Mouse (Mus musculus): Measurements from ENCODE around the gene Bend6.

The Bend6 gene

GRCm38 (mm10) chr1:33813868-33814794 lies 93.5 kb downstream of the Bend6 start, which contains the start of gene Zfp451:
TSS of gene Zfp451 (minus strand) at chr1:33814595.
- DNase-seq (ENCODE audit: extremely low read depth, low read depth, low spot score), result no peak

GRCm38 (mm10) chr1:33813495-33813867 lies 94.1 kb downstream of the Bend6 start:
- no peak for DNase-seq (ENCODE audit: extremely low read depth, low read depth, low spot score)

GRCm38 (mm10) chr1:33803323-33803722 lies 104.3 kb downstream of the Bend6 start:
- DNase-seq (ENCODE audit: extremely low read depth, low read depth, low spot score), result no peak
